Mouse (Mus musculus): ENCODE measurements around the gene Med12l. TPM values are rescaled to one million over a fixed set of nuclear protein-coding genes. Genes with fewer than 3 reads are reported as not detected.
A peak's percentile ranks its signal among the peaks of the same experiment; 100 is the strongest.

Gene Med12l
- total and polyA plus RNA-seq, 2 experiments from 2014 or later = 1.2 to 7.1 TPM

DNA sequence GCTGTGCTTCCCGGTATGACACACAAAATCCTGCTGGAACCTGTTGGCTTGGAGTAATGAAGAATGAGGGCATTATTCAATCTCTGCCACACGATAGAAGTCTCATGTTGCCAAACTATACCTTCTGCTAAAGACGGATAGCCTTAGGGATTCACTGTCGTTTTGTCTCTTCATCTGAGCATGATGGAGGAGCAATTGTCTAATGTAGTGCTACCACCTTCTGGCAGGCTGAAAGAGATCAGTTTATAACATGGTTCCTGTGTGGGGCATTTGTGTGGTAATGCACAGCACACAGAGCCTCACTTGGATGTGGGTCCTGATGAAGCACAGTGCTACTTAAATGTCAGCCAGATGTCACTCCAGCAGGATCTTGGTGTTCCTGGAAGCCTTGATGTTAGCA lies 163.6 kb downstream of the Med12l start:
- DNase-seq (ENCODE audit: low spot score) (no peak), ATAC-seq (ENCODE audit: insufficient read depth, low read depth) (no peak)
- Histone ChIP-seq H3K27ac (ENCODE audit: low read depth) (no peak overlapping the region), H3K27me3 (ENCODE audit: control insufficient read depth, insufficient read depth, low read length) (no peaks in the 10 kb centered on the region), H3K4me2 (ENCODE audit: low read depth, low read length) (no peak overlapping the region), H3K4me3 (ENCODE audit: low read depth, low read length) (no peak overlapping the region), H3K9ac (replicated peaks; ENCODE audit: low read depth, low read length) (no peak overlapping the region), H3K9me3 (replicated peaks; ENCODE audit: control insufficient read depth, low read length) (no peaks in the 10 kb centered on the region), H3K36me3 (replicated peaks; ENCODE audit: control insufficient read depth, insufficient read depth, low read length) (no peaks in the 10 kb centered on the region), H3K4me1 (ENCODE audit: control insufficient read depth, insufficient read depth) (peaks cover 7% of the 10 kb centered on the region; the same call in 1 of the 2 replicates)
- TF ChIP-seq EP300 (IDR thresholded peaks at IDR 0.05; ENCODE audit: low read depth) = no peak
- peak; percentile 29 for TF ChIP-seq CTCF (IDR thresholded peaks at IDR 0.05; ENCODE audit: low read depth)
- 74% methylated on average over 4 of the region's 4 CpGs for WGBS

DNA sequence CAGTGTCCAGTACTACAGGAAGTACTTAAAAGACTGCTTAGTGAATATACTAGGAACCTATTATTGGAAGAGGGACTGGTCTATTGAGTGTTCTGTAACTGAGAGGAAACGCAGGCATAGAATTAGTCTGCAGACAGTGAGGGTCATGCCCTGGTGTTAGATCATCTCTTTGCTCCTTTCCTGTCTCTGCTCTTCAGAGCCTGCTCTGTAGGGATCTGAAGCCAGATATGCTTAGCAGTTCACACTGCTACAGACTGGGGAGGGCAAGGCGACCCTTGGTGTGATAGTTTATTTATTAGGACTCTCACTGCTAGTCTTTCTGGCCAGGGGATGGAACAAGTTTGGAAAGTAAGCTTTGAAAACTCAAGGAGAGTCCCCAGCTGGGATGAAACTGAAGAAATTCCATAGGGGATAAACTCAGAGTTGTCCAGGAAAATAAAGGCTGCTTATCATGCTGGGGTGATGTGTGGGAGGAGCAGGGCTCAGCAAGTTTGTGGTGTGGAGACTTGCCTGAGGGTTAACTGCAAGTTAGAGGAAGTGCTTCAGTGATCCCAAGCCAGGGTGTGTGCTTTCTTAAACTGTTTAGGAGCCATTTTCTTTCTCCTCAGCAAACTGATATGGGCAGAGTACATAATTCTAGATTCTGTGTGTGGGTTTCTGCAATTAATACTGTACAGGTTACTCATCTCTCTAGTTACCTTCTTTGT lies 164.4 kb downstream of the Med12l start:
- H3K4me3 ChIP-seq (ENCODE audit: low read depth, low read length) = no peak overlapping the region
- DNase-seq (ENCODE audit: low spot score) = no peak
- no peak overlapping the region for H3K9ac ChIP-seq (replicated peaks; ENCODE audit: low read depth, low read length)
- H3K27ac ChIP-seq (ENCODE audit: low read depth) = no peak overlapping the region
- no peak overlapping the region for H3K4me2 ChIP-seq (ENCODE audit: low read depth, low read length)
- H3K27me3 ChIP-seq (ENCODE audit: control insufficient read depth, insufficient read depth, low read length) = no peaks in the 10 kb centered on the region
- H3K36me3 ChIP-seq (replicated peaks; ENCODE audit: control insufficient read depth, insufficient read depth, low read length) = no peaks in the 10 kb centered on the region
- H3K9me3 ChIP-seq (replicated peaks; ENCODE audit: control insufficient read depth, low read length) = no peaks in the 10 kb centered on the region
- 45% methylated on average over 2 of the region's 2 CpGs for WGBS
- peaks cover 7% of the 10 kb centered on the region; the same call in 1 of the 2 replicates for H3K4me1 ChIP-seq (ENCODE audit: control insufficient read depth, insufficient read depth)
- ATAC-seq (ENCODE audit: insufficient read depth, low read depth) = no peak
- TF ChIP-seq CTCF (IDR thresholded peaks at IDR 0.05; ENCODE audit: low read depth) = no peak
- TF ChIP-seq EP300 (IDR thresholded peaks at IDR 0.05; ENCODE audit: low read depth) = no peak

DNA sequence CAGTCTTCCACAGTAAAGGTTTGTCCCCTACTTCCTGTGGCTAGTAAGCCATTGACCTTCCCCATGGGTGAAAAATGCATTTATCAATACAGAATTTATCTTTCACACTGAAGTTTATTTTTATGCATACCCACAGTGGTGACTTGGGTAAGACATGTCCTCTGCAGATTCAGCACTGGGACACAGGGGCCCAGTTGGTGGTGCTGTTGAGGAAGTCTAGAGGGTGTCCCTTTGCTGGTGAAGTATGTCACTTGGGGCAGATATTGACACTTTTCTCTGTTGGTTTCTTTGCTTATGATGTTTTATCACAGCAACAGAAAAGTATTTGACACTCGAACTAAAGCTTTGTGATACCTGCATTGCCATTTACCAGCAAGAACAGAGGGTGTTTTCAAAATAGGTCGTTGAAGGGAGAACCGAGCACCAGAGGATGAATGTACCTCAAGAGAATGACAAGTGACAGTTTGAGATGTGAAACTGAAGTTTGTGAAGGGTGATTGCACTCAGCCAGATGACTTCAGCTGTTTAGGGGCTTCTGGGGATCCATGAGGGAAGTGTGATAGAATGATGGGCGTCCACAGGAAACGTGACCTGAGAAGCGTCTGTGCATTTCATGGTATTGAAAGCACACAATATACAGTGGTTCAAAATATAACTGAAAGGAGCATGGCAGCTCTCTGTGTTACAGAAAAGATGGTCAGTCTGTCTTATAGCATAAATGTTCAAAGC lies 169.0 kb downstream of the Med12l start:
- DNase-seq (ENCODE audit: low spot score) (no peak), ATAC-seq (ENCODE audit: insufficient read depth, low read depth) (no peak)
- H3K27ac ChIP-seq (ENCODE audit: low read depth) = no peak overlapping the region
- WGBS = 73% methylated on average over 6 of the region's 6 CpGs
- H3K9ac ChIP-seq (replicated peaks; ENCODE audit: low read depth, low read length) = no peak overlapping the region
- TF ChIP-seq EP300 (IDR thresholded peaks at IDR 0.05; ENCODE audit: low read depth) = no peak
- TF ChIP-seq CTCF (IDR thresholded peaks at IDR 0.05; ENCODE audit: low read depth) = no peak
- H3K4me2 ChIP-seq (ENCODE audit: low read depth, low read length) = no peak overlapping the region
- no peak overlapping the region for H3K4me3 ChIP-seq (ENCODE audit: low read depth, low read length)
- H3K4me1 ChIP-seq (ENCODE audit: control insufficient read depth, insufficient read depth) = peaks cover 14% of the 10 kb centered on the region; the same call in 1 of the 2 replicates
- H3K9me3 ChIP-seq (replicated peaks; ENCODE audit: control insufficient read depth, low read length) = no peaks in the 10 kb centered on the region
- no peaks in the 10 kb centered on the region for H3K36me3 ChIP-seq (replicated peaks; ENCODE audit: control insufficient read depth, insufficient read depth, low read length)
- H3K27me3 ChIP-seq (ENCODE audit: control insufficient read depth, insufficient read depth, low read length) = no peaks in the 10 kb centered on the region

DNA sequence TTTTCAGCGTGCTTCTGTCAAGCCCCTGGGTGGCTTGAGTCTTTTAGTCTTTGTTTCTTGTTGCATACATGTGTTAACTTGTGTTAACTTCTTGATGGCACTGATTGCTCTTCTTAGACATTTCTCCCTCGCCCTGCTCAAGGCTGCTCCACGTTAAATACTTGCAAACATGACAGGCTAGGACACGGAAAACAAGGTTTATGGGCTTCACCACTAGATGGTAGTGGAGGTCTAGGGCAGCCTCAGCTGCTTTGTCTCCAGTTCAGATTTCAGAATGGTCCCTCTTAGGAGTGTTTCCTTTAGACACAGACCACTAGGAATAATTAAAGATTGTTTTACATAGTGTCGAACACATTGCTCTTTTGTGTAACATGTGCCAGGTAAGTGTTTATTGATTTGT lies 169.6 kb downstream of the Med12l start:
- H3K27ac ChIP-seq (ENCODE audit: low read depth) = no peak overlapping the region
- ATAC-seq (ENCODE audit: insufficient read depth, low read depth) = peak; percentile 71
- no peaks in the 10 kb centered on the region for H3K36me3 ChIP-seq (replicated peaks; ENCODE audit: control insufficient read depth, insufficient read depth, low read length)
- no peak overlapping the region for H3K9ac ChIP-seq (replicated peaks; ENCODE audit: low read depth, low read length)
- peak; percentile 94 for TF ChIP-seq CTCF (IDR thresholded peaks at IDR 0.05; ENCODE audit: low read depth)
- TF ChIP-seq EP300 (IDR thresholded peaks at IDR 0.05; ENCODE audit: low read depth) = no peak
- no peak overlapping the region for H3K4me3 ChIP-seq (ENCODE audit: low read depth, low read length)
- H3K27me3 ChIP-seq (ENCODE audit: control insufficient read depth, insufficient read depth, low read length) = no peaks in the 10 kb centered on the region
- DNase-seq (ENCODE audit: low spot score) = peak; percentile 65
- no peaks in the 10 kb centered on the region for H3K9me3 ChIP-seq (replicated peaks; ENCODE audit: control insufficient read depth, low read length)
- peaks cover 10% of the 10 kb centered on the region; the same call in 1 of the 2 replicates for H3K4me1 ChIP-seq (ENCODE audit: control insufficient read depth, insufficient read depth)
- WGBS = 32% methylated on average over 5 of the region's 5 CpGs
- no peak overlapping the region for H3K4me2 ChIP-seq (ENCODE audit: low read depth, low read length)

DNA sequence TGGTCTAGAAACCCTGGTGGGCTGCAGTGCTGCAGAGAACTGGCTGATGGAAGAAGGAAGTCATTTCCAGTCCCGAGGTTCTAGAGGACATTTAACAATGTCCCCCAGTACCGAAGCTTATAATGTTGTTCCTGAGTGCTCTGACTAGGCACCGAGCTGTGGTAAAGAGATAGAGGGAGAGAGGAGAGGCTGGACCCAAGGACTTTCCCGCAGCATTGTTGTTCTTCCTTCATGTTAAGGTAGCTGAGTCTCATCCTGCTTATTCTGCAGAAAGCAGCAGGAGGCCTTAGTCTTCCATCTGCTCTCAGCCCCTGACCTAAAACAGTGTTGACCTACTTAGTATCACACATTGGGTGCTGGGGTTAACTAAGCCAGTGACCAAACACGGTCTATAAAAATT lies 171.2 kb downstream of the Med12l start:
- H3K4me1 ChIP-seq (ENCODE audit: control insufficient read depth, insufficient read depth) = 0 out of 2 replicates have a peak, but pooled peaks cover 7% of the 10 kb centered on the region
- H3K27ac ChIP-seq (ENCODE audit: low read depth) = no peak overlapping the region
- no peak overlapping the region for H3K4me2 ChIP-seq (ENCODE audit: low read depth, low read length)
- DNase-seq (ENCODE audit: low spot score) = no peak
- H3K9ac ChIP-seq (replicated peaks; ENCODE audit: low read depth, low read length) = no peak overlapping the region
- H3K27me3 ChIP-seq (ENCODE audit: control insufficient read depth, insufficient read depth, low read length) = no peaks in the 10 kb centered on the region
- H3K9me3 ChIP-seq (replicated peaks; ENCODE audit: control insufficient read depth, low read length) = no peaks in the 10 kb centered on the region
- TF ChIP-seq EP300 (IDR thresholded peaks at IDR 0.05; ENCODE audit: low read depth) (no peak), CTCF (IDR thresholded peaks at IDR 0.05; ENCODE audit: low read depth) (no peak)
- no peak for ATAC-seq (ENCODE audit: insufficient read depth, low read depth)
- WGBS = 59% methylated on average over 5 of the region's 5 CpGs
- no peak overlapping the region for H3K4me3 ChIP-seq (ENCODE audit: low read depth, low read length)
- no peaks in the 10 kb centered on the region for H3K36me3 ChIP-seq (replicated peaks; ENCODE audit: control insufficient read depth, insufficient read depth, low read length)
